Mouse (Mus musculus): Measurements from ENCODE around the gene Klhl2. TPM values are rescaled to one million over a fixed set of nuclear protein-coding genes. Genes with fewer than 3 reads are reported as not detected.
A peak's percentile ranks its signal among the peaks of the same experiment; 100 is the strongest.

The Klhl2 gene
- polyA plus RNA-seq, 1 experiment from 2014 or later = 30.1 TPM

DNA sequence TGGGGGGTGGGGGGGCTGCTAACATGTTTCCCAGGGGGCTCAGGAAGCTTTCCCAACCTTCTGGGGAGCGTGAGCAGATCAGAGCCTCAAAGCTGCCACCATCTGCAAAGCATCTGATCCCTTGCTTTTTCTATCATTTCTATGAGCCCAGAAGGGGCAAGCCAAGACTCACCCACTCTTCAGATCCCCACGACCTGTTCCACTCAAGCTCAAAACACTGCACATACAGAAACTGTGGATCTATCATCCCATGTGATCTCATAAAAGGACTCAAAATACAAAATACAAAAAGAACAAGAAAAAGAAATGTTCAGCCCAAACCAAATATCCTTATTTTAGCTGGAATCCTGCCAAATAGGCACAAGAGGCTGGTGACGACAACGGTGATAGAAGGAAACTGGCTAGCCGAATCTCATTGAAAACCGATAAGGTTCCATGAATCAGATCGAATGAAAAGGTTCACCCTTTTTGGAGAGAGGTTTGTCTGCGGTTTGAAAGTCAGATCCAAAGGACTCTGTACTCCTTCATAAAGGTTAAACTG, 1.5 kb downstream of the Klhl2 start:
- WGBS = 1% methylated on average over 8 of the region's 8 CpGs
- Histone ChIP-seq H3K9me3 (ENCODE audit: control insufficient read depth, low read length) (no peaks in the 10 kb centered on the region), H3K9ac (replicated peaks; ENCODE audit: low read depth, low read length) (peak overlapping the region; percentile 76), H3K27me3 (replicated peaks; ENCODE audit: control insufficient read depth, insufficient read depth, low read length) (no peaks in the 10 kb centered on the region), H3K4me2 (ENCODE audit: low read length) (peak overlapping the region; percentile 91), H3K36me3 (ENCODE audit: control insufficient read depth, insufficient read depth) (no peaks in the 10 kb centered on the region), H3K4me1 (replicated peaks; ENCODE audit: control insufficient read depth, insufficient read depth, low read length) (peaks cover 21% of the 10 kb centered on the region), H3K4me3 (replicated peaks; ENCODE audit: low read length) (peak overlapping the region; percentile 79), H3K27ac (ENCODE audit: low read length) (no peak overlapping the region)
- no peak for ATAC-seq

DNA sequence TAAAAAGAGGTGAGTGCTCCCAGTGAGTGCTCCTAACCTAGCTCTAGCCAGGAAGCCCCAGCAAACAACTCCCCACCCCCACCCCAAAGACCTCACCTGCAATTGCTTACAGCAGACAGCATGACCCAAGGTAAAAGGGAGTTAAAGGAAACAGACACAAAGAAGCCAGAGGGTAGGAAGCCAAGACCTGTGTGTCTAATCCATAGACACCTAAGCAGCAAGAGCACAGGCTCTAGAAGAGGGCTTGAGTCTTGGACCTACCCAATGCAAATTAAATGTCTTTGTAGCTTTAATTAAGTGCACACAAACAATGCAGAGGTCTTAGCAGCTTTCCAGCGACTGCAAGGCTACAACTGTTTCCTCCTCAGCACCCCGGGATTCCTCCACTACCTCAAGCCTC, 2.2 kb downstream of the Klhl2 start:
- 0% methylated on average over 2 of the region's 2 CpGs for WGBS
- Histone ChIP-seq H3K9me3 (ENCODE audit: control insufficient read depth, low read length) (no peaks in the 10 kb centered on the region), H3K9ac (replicated peaks; ENCODE audit: low read depth, low read length) (no peak overlapping the region), H3K4me2 (ENCODE audit: low read length) (peak overlapping the region; percentile 91), H3K36me3 (ENCODE audit: control insufficient read depth, insufficient read depth) (no peaks in the 10 kb centered on the region), H3K4me1 (replicated peaks; ENCODE audit: control insufficient read depth, insufficient read depth, low read length) (peaks cover 21% of the 10 kb centered on the region), H3K4me3 (replicated peaks; ENCODE audit: low read length) (peak overlapping the region; percentile 79), H3K27me3 (replicated peaks; ENCODE audit: control insufficient read depth, insufficient read depth, low read length) (no peaks in the 10 kb centered on the region), H3K27ac (ENCODE audit: low read length) (no peak overlapping the region)
- no peak for ATAC-seq

DNA sequence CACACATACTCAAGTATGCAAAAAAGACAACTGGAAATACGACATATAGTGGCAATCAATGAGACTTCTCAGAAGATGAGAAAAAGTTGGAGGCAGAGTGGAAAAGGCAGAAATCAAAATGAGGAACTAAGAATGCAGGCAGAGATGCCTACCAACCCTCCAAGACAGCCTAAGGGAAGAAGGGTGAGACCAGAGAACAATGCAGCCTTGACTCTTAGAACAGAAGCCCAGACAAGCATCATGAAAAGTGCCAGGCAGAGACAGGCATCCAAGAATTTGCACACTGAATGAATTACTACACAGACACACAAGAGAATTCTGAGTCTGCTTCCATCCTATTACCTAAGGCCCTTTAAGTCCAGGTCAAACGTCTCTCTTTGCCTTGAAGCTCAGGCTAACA, 2.6 kb downstream of the Klhl2 start:
- Histone ChIP-seq H3K4me1 (replicated peaks; ENCODE audit: control insufficient read depth, insufficient read depth, low read length) (peaks cover 21% of the 10 kb centered on the region), H3K27ac (ENCODE audit: low read length) (no peak overlapping the region), H3K27me3 (replicated peaks; ENCODE audit: control insufficient read depth, insufficient read depth, low read length) (no peaks in the 10 kb centered on the region), H3K4me2 (ENCODE audit: low read length) (peak overlapping the region; percentile 91), H3K36me3 (ENCODE audit: control insufficient read depth, insufficient read depth) (no peaks in the 10 kb centered on the region), H3K4me3 (replicated peaks; ENCODE audit: low read length) (no peak overlapping the region), H3K9ac (replicated peaks; ENCODE audit: low read depth, low read length) (no peak overlapping the region), H3K9me3 (ENCODE audit: control insufficient read depth, low read length) (no peaks in the 10 kb centered on the region)
- no peak for ATAC-seq
- WGBS = 45% methylated on average over 2 of the region's 2 CpGs

DNA sequence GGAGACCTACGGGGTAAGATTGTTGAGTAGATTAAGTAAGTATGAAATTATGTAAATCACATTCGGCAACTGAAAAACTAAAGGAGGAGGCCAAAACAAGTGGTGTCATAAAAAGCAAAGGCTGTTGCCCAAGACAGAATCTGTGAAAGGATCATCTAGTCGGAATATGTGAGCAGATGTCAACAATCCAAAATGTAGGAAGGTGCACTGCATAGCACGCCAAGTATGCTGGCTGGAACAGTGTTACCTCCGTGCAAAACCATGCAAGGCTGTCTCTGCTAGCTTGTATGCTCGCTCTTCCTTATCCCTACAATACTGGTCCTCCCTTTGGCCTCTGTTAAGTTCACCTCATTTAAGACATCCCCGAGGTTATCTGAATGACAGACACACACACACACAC, 4.5 kb downstream of the Klhl2 start:
- no peaks in the 10 kb centered on the region for H3K36me3 ChIP-seq (ENCODE audit: control insufficient read depth, insufficient read depth)

DNA sequence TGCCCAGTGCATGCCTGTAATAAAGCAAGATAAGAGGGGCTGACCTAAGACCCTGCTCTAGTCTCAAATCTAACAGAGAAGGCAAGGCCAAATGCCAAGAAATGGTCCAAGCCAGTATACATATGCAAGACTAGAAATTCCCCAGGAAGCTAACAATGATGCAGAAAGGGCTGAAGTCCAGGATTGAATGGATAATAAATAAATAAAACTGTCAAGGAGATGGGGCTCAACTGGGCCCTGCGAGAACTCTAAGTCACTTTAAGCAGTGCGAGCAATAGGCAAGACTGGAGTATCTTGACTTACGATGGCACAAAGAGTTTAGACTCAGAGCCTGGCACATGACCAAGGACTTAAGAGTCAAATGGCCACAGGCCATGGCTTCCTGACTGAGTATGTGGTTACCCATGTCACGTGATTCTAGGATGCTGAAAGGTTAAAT, 5.8 kb downstream of the Klhl2 start:
- peaks cover 21% of the 10 kb centered on the region for H3K4me1 ChIP-seq (replicated peaks; ENCODE audit: control insufficient read depth, insufficient read depth, low read length)
- H3K4me2 ChIP-seq (ENCODE audit: low read length) = no peak overlapping the region
- no peaks in the 10 kb centered on the region for H3K36me3 ChIP-seq (ENCODE audit: control insufficient read depth, insufficient read depth)
- H3K9me3 ChIP-seq (ENCODE audit: control insufficient read depth, low read length) = no peaks in the 10 kb centered on the region
- 85% methylated on average over 4 of the region's 4 CpGs for WGBS
- H3K27ac ChIP-seq (ENCODE audit: low read length) = no peak overlapping the region
- H3K9ac ChIP-seq (replicated peaks; ENCODE audit: low read depth, low read length) = no peak overlapping the region
- no peak overlapping the region for H3K4me3 ChIP-seq (replicated peaks; ENCODE audit: low read length)
- H3K27me3 ChIP-seq (replicated peaks; ENCODE audit: control insufficient read depth, insufficient read depth, low read length) = no peaks in the 10 kb centered on the region
- no peak for ATAC-seq

More for the DNA sequence above, 4.5 kb downstream of the Klhl2 start:
- 74% methylated on average over 7 of the region's 7 CpGs for WGBS
- peaks cover 21% of the 10 kb centered on the region for H3K4me1 ChIP-seq (replicated peaks; ENCODE audit: control insufficient read depth, insufficient read depth, low read length)
- no peak overlapping the region for H3K27ac ChIP-seq (ENCODE audit: low read length)
- no peaks in the 10 kb centered on the region for H3K9me3 ChIP-seq (ENCODE audit: control insufficient read depth, low read length)
- H3K4me2 ChIP-seq (ENCODE audit: low read length) = no peak overlapping the region
- H3K4me3 ChIP-seq (replicated peaks; ENCODE audit: low read length) = no peak overlapping the region
- ATAC-seq = no peak
- no peaks in the 10 kb centered on the region for H3K27me3 ChIP-seq (replicated peaks; ENCODE audit: control insufficient read depth, insufficient read depth, low read length)
- H3K9ac ChIP-seq (replicated peaks; ENCODE audit: low read depth, low read length) = no peak overlapping the region

DNA sequence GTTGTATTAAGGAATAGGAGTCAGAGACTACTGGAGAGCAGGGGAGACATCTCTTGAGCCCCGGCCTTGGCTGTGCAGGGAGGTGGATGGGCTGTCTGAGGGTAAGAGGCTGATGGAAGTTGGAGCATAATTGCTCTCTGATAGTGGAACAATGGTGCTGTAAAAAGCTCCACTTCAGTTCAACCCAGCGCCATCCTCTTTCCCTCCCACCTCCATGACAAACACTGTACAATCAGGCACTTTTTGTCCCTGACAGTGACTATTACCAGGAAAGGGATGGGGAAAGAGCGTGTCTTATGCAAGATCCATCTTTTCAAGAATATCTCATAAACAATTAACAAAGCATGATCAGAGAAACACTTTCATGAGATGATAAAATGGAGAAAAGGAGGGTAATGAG, 6.6 kb downstream of the Klhl2 start:
- no peak overlapping the region for H3K9ac ChIP-seq (replicated peaks; ENCODE audit: low read depth, low read length)
- H3K4me2 ChIP-seq (ENCODE audit: low read length) = no peak overlapping the region
- H3K27me3 ChIP-seq (replicated peaks; ENCODE audit: control insufficient read depth, insufficient read depth, low read length) = no peaks in the 10 kb centered on the region
- H3K4me1 ChIP-seq (replicated peaks; ENCODE audit: control insufficient read depth, insufficient read depth, low read length) = peaks cover 14% of the 10 kb centered on the region
- H3K27ac ChIP-seq (ENCODE audit: low read length) = no peak overlapping the region
- no peak overlapping the region for H3K4me3 ChIP-seq (replicated peaks; ENCODE audit: low read length)
- ATAC-seq = no peak
- no peaks in the 10 kb centered on the region for H3K36me3 ChIP-seq (ENCODE audit: control insufficient read depth, insufficient read depth)
- 84% methylated on average over 3 of the region's 3 CpGs for WGBS
- H3K9me3 ChIP-seq (ENCODE audit: control insufficient read depth, low read length) = no peaks in the 10 kb centered on the region

DNA sequence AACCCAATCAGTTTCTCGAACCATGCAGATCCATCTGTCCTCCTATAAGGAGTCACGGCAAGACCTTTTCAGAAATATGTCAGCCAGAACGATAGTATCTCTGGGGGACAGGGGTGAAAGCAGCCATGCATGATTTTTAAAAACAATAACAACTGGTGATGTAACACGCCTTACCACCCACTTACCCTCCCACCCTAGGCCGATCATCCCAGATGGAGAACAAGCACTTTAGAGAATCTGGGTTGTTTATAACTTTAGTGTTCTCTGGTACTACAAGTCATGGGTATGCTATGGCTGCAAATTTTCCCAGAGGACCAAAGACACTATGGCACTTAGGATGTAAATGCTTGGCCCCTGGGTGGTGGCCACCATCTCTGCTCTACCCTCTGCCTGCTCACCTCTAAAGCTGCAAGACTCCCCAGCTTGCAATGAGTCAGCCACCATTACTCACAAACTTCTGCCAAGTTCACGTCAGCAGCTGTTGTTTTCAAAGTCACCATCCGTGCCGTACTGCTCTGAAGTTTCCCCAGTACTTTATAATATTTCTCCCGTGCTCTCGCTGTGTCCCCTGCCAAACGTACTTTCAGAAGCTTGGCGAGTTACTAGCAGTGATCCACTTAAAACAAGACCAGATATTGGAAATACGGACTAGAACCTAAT, 7.9 kb downstream of the Klhl2 start:
- H3K27me3 ChIP-seq (replicated peaks; ENCODE audit: control insufficient read depth, insufficient read depth, low read length) = no peaks in the 10 kb centered on the region
- no peak for ATAC-seq
- no peak overlapping the region for H3K4me2 ChIP-seq (ENCODE audit: low read length)
- H3K36me3 ChIP-seq (ENCODE audit: control insufficient read depth, insufficient read depth) = no peaks in the 10 kb centered on the region
- H3K4me1 ChIP-seq (replicated peaks; ENCODE audit: control insufficient read depth, insufficient read depth, low read length) = peaks cover 2% of the 10 kb centered on the region; the same call in 1 of the 2 replicates
- no peak overlapping the region for H3K4me3 ChIP-seq (replicated peaks; ENCODE audit: low read length)
- H3K27ac ChIP-seq (ENCODE audit: low read length) = no peak overlapping the region
- 76% methylated on average over 13 of the region's 13 CpGs for WGBS
- no peaks in the 10 kb centered on the region for H3K9me3 ChIP-seq (ENCODE audit: control insufficient read depth, low read length)
- H3K9ac ChIP-seq (replicated peaks; ENCODE audit: low read depth, low read length) = no peak overlapping the region

DNA sequence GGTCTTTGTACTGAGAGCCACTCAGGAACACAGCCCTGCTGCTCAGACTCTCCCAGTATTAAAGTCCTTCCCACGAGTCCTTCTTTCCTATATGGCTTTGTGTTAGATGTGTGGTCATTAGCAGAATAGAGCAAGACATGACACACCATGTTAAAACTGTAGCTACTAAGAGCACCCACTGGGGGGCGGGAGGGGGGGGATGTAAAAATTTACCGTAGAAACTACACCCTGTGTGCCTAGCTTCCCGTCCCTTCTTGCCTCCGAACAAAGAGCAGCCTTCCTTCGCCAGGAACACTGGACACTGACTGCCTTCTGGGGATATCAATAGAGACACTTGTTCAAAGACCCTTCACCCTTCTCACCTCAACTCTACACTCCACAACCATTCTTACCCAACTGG, 10.2 kb downstream of the Klhl2 start:
- H3K4me2 ChIP-seq (ENCODE audit: low read length) = no peak overlapping the region
- no peak for ATAC-seq
- peaks cover 4% of the 10 kb centered on the region for H3K4me1 ChIP-seq (replicated peaks; ENCODE audit: control insufficient read depth, insufficient read depth, low read length)
- no peaks in the 10 kb centered on the region for H3K36me3 ChIP-seq (ENCODE audit: control insufficient read depth, insufficient read depth)
- no peaks in the 10 kb centered on the region for H3K27me3 ChIP-seq (replicated peaks; ENCODE audit: control insufficient read depth, insufficient read depth, low read length)
- WGBS = 40% methylated on average over 6 of the region's 6 CpGs
- H3K4me3 ChIP-seq (replicated peaks; ENCODE audit: low read length) = no peak overlapping the region
- H3K27ac ChIP-seq (ENCODE audit: low read length) = no peak overlapping the region
- H3K9ac ChIP-seq (replicated peaks; ENCODE audit: low read depth, low read length) = no peak overlapping the region
- H3K9me3 ChIP-seq (ENCODE audit: control insufficient read depth, low read length) = no peaks in the 10 kb centered on the region

DNA sequence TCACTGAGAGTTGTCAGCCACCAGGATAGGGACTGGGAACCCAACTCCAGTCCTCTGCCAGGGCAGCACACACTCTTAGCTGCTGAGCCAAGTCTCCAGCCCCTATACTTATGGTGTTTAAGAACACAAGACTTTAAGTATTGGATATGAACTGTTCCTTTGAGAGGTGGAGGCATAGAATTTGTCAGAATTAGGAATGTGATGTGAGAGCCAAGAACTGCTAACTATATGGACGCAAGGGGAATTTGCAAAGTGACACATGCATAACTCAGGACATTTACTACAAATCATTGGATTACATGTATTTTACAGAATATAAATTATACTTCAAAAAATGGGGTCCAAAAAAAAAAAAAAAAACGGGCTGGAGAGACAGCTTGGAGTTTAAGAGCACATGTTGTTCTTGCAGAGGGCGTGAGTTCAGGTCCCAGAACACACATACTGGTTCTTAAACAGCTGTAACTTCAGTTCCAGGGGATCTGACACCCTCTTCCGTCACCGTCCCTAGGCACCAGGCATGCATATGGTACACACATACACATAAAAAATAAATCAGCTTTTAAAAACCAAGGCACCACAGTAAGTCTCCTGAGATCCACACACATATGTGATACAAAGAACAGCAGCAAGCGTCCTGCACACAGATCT, 14.2 kb downstream of the Klhl2 start:
- H3K4me1 ChIP-seq (replicated peaks; ENCODE audit: control insufficient read depth, insufficient read depth, low read length) = peaks cover 10% of the 10 kb centered on the region
- no peak overlapping the region for H3K4me3 ChIP-seq (replicated peaks; ENCODE audit: low read length)
- ATAC-seq = no peak
- H3K9me3 ChIP-seq (ENCODE audit: control insufficient read depth, low read length) = no peaks in the 10 kb centered on the region
- H3K36me3 ChIP-seq (ENCODE audit: control insufficient read depth, insufficient read depth) = peaks cover 6% of the 10 kb centered on the region; the same call in 1 of the 2 replicates
- H3K4me2 ChIP-seq (ENCODE audit: low read length) = no peak overlapping the region
- no peak overlapping the region for H3K9ac ChIP-seq (replicated peaks; ENCODE audit: low read depth, low read length)
- 68% methylated on average over 6 of the region's 6 CpGs for WGBS
- no peak overlapping the region for H3K27ac ChIP-seq (ENCODE audit: low read length)
- H3K27me3 ChIP-seq (replicated peaks; ENCODE audit: control insufficient read depth, insufficient read depth, low read length) = no peaks in the 10 kb centered on the region

Measured in forebrain, embryonic 16.5 days (tissue).